Mouse (Mus musculus) brain, embryonic 14.5 days (tissue): Measurements from ENCODE around the gene Mcf2l.

Experiments used
- CTCF ChIP-seq: fragments of 200-500 bp; IDR thresholded peaks from 2 replicates; pipeline ENCODE4 v1.5.1; 2012; ENCODE audit warnings: inconsistent platforms, mild to moderate bottlenecking, moderate library complexity, borderline replicate concordance; ENCODE audit not compliant: insufficient read depth, insufficient read length; ENCODE audit errors: extremely low read depth
- POLR2A ChIP-seq: fragments of 200-500 bp; IDR thresholded peaks from 2 replicates; pipeline ENCODE4 v1.6.1; 2012; ENCODE audit warnings: mild to moderate bottlenecking, inconsistent platforms, borderline replicate concordance; ENCODE audit not compliant: poor library complexity, insufficient read depth, insufficient read length, severe bottlenecking; ENCODE audit errors: extremely low read depth

DNA sequence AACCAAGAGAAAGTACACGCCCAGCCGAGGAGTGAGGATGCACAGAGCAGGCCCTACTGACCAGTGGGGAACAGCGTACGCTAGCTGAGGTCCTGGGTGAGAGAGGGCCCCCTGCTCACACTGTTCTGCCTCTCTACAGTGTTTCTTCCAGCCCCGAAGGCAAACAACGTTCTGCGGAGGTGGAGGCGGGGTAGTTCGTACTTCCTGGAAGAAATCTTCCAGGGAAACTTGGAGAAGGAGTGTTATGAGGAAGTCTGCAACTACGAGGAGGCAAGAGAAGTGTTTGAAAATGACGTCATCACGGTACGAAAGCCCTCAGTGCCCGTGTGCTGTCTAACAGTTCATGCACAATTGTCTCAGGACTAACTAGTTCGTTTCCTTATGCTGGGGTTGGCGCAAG, 189.5 kb downstream of the Mcf2l start:
- no peak for TF ChIP-seq POLR2A
- no peak for TF ChIP-seq CTCF
